Mouse (Mus musculus): ENCODE measurements around the gene Fam117a. TPM values are rescaled to one million over a fixed set of nuclear protein-coding genes. Genes with fewer than 3 reads are reported as not detected.

Gene Fam117a
- polyA plus RNA-seq, 1 experiment from 2014 or later, result 3.7 TPM

DNA sequence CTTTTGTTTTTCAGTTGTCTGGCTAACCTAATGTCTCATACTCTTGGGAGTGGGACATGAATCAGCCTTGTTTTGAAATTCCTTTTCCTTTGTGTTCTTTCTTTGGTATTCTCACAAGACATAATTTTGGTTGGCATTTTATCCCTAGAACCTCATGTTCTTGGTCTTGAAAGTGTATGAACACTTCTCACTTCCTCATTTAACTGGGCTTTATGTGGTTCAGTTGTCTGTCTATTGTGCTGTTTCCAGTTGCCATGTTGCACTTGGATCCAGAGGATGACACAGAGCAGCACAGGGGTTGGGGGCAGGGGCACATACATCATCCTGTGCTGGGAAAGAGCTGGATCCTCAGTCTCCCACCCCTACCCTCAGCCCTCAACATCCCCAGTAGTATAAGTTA, 79.1 kb downstream of the Fam117a start:
- H3K4me1 ChIP-seq (replicated peaks), result peaks cover 34% of the 10 kb centered on the region
- peak overlapping the region; percentile 68 for H3K4me2 ChIP-seq
- no peak overlapping the region for H3K27ac ChIP-seq (replicated peaks)
- H3K36me3 ChIP-seq, result peaks cover 16% of the 10 kb centered on the region; the same call in 1 of the 2 replicates
- H3K27me3 ChIP-seq, result no peaks in the 10 kb centered on the region
- no peak for ATAC-seq (ENCODE audit: low read depth)
- H3K9ac ChIP-seq, result peak overlapping the region; percentile 75; the same call in 1 of the 2 replicates
- H3K4me3 ChIP-seq, result peak overlapping the region; percentile 55; the same call in 1 of the 2 replicates
- H3K9me3 ChIP-seq, result no peaks in the 10 kb centered on the region

DNA sequence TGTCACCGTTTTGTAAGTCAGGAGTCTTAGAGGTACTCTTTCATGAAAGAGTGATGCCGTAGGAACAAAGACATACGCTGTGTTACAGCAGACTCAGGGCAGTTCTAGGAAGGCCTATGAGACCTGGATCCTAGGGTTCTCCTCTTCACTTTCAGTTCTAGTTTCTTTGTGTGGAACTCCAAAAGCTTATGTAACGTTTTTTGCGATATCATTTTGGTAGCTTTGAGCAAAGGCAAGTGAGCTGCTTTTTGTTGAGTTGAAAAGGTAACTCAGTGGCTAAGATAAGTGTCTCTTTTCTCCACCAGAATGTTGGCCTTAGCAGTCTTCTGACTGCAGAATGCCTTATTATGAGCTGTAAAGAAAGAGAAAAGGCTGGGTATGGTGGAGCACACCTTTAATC, 80.5 kb downstream of the Fam117a start:
- no peak for ATAC-seq (ENCODE audit: low read depth)
- no peak overlapping the region for H3K4me3 ChIP-seq
- no peak overlapping the region for H3K9ac ChIP-seq
- no peaks in the 10 kb centered on the region for H3K9me3 ChIP-seq
- no peak overlapping the region for H3K4me2 ChIP-seq
- peaks cover 16% of the 10 kb centered on the region; the same call in 1 of the 2 replicates for H3K36me3 ChIP-seq
- WGBS, result 85% methylated on average over 5 of the region's 5 CpGs
- no peak overlapping the region for H3K27ac ChIP-seq (replicated peaks)
- peaks cover 30% of the 10 kb centered on the region for H3K4me1 ChIP-seq (replicated peaks)
- H3K27me3 ChIP-seq, result no peaks in the 10 kb centered on the region

DNA sequence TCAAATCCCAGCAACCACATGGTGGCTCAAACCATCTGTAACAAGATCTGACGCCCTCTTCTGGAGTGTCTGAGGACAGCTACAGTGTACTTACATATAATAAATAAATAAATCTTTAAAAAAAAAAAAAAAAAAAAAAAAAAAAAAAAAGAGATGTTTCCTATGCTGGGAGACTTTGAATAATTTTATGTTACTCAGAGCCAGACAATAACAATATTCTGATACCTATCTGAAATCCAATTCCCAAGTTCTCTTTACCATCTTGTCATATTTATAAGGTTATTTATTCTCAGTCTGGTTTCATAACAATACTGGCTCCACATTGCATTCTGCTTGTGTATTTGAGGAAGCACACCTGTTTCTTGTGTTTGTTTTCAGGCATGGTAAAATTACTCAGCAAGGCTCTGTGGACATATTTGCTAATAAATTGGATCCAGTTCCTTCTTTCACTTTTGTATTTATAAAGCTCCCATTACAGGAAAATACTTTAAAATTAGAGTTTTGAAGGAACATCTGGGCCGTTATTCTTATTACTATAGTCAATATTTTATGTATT, 84.1 kb downstream of the Fam117a start:
- Histone ChIP-seq H3K9ac (no peak overlapping the region), H3K4me1 (replicated peaks) (peaks cover 17% of the 10 kb centered on the region), H3K9me3 (no peaks in the 10 kb centered on the region), H3K27ac (replicated peaks) (no peak overlapping the region), H3K4me3 (no peak overlapping the region), H3K36me3 (peaks cover 16% of the 10 kb centered on the region; the same call in 1 of the 2 replicates), H3K27me3 (no peaks in the 10 kb centered on the region), H3K4me2 (no peak overlapping the region)
- WGBS, result 91% methylated on average over 2 of the region's 2 CpGs
- no peak for ATAC-seq (ENCODE audit: low read depth)

DNA sequence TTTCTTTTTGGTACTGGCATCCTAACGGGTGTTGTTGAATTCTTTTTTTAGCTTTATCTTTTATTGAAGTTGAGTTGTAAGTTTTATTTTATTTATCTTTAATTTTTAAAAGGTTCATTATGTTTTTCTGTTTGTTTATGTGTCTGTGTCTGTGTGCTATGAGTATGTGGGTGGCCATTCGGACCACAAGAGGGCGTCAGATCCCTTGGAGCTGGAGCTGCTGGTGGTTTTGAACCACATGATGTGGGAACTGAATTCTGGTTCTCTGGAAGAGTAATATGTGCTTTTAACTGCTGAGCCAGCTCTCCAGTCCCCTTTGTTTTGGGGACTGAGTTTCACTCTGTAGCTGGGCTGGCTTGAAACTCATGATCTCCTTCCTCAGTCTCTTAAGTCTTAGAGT, 86.7 kb downstream of the Fam117a start:
- ATAC-seq (ENCODE audit: low read depth), result no peak
- H3K27me3 ChIP-seq, result no peaks in the 10 kb centered on the region
- H3K4me1 ChIP-seq (replicated peaks), result no peaks in the 10 kb centered on the region
- 82% methylated on average over 3 of the region's 3 CpGs for WGBS
- H3K4me3 ChIP-seq, result no peak overlapping the region
- H3K27ac ChIP-seq (replicated peaks), result no peak overlapping the region
- peaks cover 12% of the 10 kb centered on the region; the same call in 1 of the 2 replicates for H3K36me3 ChIP-seq
- no peak overlapping the region for H3K9ac ChIP-seq
- no peaks in the 10 kb centered on the region for H3K9me3 ChIP-seq
- H3K4me2 ChIP-seq, result no peak overlapping the region

DNA sequence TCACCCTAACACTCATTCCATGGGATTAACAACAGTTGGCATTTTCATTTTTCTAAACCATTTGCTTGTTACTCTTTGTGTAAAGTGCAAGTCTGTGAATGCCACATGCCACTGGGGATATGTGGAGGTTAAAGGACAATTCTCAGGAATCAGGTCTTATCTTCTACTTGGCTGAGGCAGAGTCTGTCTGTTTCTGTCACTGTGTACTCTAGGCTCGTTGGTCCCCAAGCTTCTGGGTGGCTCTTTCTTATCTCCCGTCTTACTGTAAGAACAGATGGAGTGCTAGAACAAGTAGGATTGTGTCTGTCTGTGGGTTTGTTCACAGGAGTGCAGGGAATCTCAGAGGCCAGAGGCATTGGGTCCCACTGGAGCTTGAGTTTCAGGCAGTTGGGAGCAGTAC, 94.5 kb downstream of the Fam117a start:
- Histone ChIP-seq H3K27me3 (no peaks in the 10 kb centered on the region), H3K4me3 (no peak overlapping the region), H3K4me1 (replicated peaks) (peaks cover 3% of the 10 kb centered on the region; the same call in 1 of the 2 replicates), H3K4me2 (no peak overlapping the region), H3K9me3 (no peaks in the 10 kb centered on the region), H3K36me3 (0 out of 2 replicates have a peak, but pooled peaks cover 6% of the 10 kb centered on the region), H3K27ac (replicated peaks) (no peak overlapping the region), H3K9ac (no peak overlapping the region)
- ATAC-seq (ENCODE audit: low read depth), result no peak
- 95% methylated on average over 2 of the region's 2 CpGs for WGBS

Other genes with a start within 250 kb of the Fam117a start
- gene Dlx3, start 216.9 kb upstream of the Fam117a start, polyA plus RNA-seq (2015; fragmentation: Nextera tagmentation; extraction: Ambion mirVana), result 0.28 and 0.40 TPM in 2 replicates
- gene Dlx4, start 190.8 kb upstream of the Fam117a start, polyA plus RNA-seq (2015; fragmentation: Nextera tagmentation; extraction: Ambion mirVana), result not detected in 2 replicates
- 0.15 TPM in 1 of 2 replicates, not detected in the other for gene Tac4, start 75.5 kb upstream of the Fam117a start, polyA plus RNA-seq (2015; fragmentation: Nextera tagmentation; extraction: Ambion mirVana)
- gene Kat7, start 26.8 kb upstream of the Fam117a start, polyA plus RNA-seq (2015; fragmentation: Nextera tagmentation; extraction: Ambion mirVana), result 58.3 and 60.7 TPM in 2 replicates
- gene Slc35b1, start 47.7 kb downstream of the Fam117a start, polyA plus RNA-seq (2015; fragmentation: Nextera tagmentation; extraction: Ambion mirVana), result 138 and 139 TPM in 2 replicates
- 201 and 211 TPM in 2 replicates for gene Spop, start 77.1 kb downstream of the Fam117a start, polyA plus RNA-seq (2015; fragmentation: Nextera tagmentation; extraction: Ambion mirVana)
- gene Nxph3, start 177.6 kb downstream of the Fam117a start, polyA plus RNA-seq (2015; fragmentation: Nextera tagmentation; extraction: Ambion mirVana), result 0.74 and 0.79 TPM in 2 replicates

Data from neural tube, embryonic 13.5 days (tissue).